Mouse (Mus musculus) megakaryocyte, embryonic 14.5 days (primary cell): ENCODE measurements around the gene Cdca3.

ENCODE experiments used
- FLI1 ChIP-seq: IDR thresholded peaks from 2 replicates; pipeline ENCODE4 v1.6.1; 2012; ENCODE audit warnings: low read length, inconsistent platforms, mixed read lengths
- GATA1 ChIP-seq: IDR thresholded peaks from 3 replicates; pipeline ENCODE4 v1.6.1; 2012; ENCODE audit warnings: mixed read lengths, low read length, inconsistent platforms, borderline replicate concordance

DNA sequence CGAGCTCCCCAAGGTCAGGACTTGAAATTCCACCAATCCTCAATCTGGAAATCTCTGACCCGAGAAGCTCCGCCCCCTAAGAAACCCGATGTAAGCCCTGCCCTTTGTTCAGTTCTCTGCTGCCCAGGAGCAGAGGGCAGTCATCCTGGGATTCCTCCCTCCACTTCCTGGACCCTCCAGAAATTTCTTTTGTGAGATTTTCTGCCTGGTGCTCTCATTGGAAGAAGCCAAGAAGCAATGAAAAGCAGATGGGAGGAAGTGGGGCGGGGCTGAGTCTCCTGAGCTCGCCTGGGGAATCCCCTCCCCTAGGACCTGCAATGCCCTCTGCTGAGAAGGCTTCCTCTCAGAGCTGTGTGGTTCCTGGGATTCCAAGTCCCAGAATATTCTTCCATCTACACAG lies 46.9 kb upstream of the Cdca3 start:
- TF ChIP-seq GATA1 (no peak), FLI1 (no peak)
